Mouse (Mus musculus): ENCODE measurements around the gene Slco2a1.
A peak's percentile ranks its signal among the peaks of the same experiment; 100 is the strongest.

Slco2a1 gene

GRCm38 (mm10) chr9:102985111-102985510, 3.4 kb upstream of the Slco2a1 start:
- DNase-seq = peak; percentile 71

GRCm38 (mm10) chr9:102985939-102986338, 2.6 kb upstream of the Slco2a1 start:
- no peak for DNase-seq

GRCm38 (mm10) chr9:102990306-102991133, 2.0 kb downstream of the Slco2a1 start:
- DNase-seq = peak; percentile 58

- DNase-seq = no peak
Observed at GRCm38 (mm10) chr9:102991134-102991406, 2.6 kb downstream of the Slco2a1 start.

GRCm38 (mm10) chr9:102992877-102993276, 4.4 kb downstream of the Slco2a1 start:
- DNase-seq = peak; percentile 56

DNA sequence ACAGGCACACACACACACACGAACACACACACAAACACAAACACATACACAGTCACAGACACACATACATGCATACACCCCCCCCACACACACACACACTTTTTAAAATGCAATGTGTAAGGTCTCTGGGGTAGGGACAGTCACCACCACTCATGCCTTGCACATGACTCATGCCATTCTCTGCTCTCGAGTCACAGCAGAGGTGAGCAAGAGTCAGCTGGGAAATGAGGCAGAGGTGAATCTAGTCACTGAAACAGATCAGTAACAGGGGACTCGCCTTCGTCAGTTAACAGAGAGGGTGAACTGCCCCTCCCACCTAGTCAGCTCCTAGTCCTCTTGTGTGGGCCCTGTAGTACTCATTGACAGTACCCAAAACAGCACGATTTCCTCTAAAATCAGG, 5.3 kb downstream of the Slco2a1 start:
- no peak for DNase-seq

DNA sequence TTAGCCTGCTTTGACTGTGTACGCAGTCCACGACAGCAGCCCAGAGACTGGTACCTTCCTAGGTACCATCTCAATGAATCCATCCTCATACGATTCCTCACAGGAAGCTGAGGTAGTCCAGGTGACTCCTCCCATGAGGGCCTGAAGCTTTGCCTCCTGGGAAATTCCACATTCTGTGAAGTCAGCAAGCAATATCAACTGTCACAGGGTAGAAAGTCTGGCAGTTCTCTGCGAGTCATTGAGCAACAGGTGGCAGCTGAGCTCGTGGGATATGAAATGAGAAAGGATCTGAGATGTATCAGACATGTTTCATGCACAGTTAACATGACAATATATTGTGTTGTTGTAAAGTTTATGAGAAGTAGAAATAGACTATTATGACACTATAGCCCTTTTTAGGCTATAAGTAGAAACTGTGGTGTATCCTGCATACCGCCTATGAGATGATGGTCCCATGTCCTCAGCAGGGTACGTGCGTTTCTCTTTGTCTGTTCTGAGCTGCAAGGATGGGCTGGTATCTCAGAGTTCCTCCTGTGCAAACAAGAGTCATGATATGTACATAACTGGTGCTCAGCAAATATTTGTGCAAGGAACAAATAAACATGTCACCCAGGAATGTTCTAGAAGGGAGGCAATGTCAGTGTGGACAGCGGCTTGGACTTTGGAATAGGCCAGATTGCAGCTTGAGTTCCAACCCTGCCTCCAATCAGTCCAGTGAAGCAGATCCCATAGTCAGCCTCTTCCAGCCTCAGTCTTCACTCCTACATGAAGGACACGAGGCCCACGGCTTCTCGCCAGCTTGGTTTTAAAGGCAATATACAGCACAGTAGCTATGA, 7.5 kb downstream of the Slco2a1 start:
- DNase-seq = peak; percentile 27

GRCm38 (mm10) chr9:103000384-103000783, 11.9 kb downstream of the Slco2a1 start:
- DNase-seq = no peak

DNA sequence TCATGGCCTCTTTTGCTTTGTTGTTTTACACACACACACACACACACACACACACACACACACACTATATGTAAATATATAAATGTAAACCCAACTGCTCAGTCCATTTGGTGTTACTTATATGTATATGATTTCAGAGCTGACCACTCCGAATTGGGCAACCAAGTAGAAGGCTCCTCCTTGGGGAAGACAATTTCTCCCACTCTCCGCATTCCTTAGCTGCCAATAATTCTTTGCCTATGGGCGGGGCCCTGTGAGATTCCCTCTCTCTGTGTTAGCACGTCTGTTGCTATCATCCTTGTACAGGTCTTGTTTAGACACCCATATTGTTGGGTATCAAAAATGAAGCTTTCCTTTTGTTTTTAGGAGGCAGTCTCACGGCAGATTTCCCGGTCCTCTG, 15.8 kb downstream of the Slco2a1 start:
- DNase-seq = no peak

- peak; percentile 91 for DNase-seq
Observed at GRCm38 (mm10) chr9:103007699-103008078, 19.2 kb downstream of the Slco2a1 start.

- peak; percentile 80 for DNase-seq
Observed at GRCm38 (mm10) chr9:103008079-103008855, 19.8 kb downstream of the Slco2a1 start.

DNA sequence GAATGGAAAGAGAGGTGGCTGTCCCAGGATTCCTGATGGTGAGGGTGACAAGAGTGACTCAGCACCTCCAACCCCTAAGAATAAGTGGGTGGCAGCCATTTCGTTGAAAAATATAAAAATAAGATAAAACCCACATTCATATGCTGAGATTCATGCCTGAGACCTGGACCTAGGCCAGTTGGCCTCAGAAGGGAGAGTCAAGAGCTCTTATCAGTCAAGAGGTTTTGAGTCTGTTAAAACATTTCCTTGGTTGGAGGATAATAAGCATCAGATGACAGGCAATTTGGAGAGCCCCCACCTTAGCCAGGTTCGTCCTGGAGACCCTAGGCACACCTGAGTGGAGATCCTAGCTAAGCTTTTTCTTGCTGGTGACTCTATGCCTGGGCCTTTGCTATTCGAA, 21.6 kb downstream of the Slco2a1 start:
- peak; percentile 55 for DNase-seq

- DNase-seq = peak; percentile 88
Observed at GRCm38 (mm10) chr9:103013366-103013765, 24.9 kb downstream of the Slco2a1 start.

DNA sequence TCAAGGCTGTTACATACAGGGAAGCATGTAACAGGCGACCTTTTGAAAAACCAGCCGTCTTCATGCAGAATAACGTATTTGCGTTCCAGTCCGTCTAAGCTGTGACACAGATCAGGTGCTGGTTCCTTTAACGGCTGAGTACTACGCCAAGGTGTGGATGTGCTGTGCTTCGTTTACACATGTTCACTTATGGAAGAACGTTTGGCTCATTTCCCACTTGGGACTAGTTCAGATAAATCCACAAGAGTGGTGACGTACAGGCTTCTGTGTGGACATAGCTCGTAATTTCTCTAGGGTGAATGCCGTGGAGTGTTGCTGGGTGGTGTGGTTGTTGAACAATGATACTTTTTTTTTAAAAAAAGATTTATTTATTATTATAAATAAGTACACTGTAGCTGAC, 26.2 kb downstream of the Slco2a1 start:
- no peak for DNase-seq

DNA sequence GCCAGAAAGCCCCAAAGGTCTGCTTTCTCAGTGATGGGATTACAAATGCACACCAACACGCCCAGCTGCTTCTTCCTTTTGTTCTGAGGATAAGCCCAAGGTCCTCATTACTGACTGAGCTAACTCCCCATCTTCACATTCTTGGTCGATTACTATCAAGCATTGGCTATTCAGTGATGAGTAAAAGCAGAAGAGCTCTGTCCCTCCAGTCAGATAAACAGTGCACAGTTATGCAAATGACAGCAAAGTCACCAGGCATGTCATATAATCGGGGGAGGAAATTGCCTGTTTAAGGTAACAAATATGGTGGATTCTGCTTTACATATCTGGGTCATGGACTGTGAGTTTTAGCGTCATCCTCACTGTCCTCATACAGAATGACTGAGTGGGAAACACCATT, 35.6 kb downstream of the Slco2a1 start:
- DNase-seq = no peak

- no peak for DNase-seq
Observed at GRCm38 (mm10) chr9:103027150-103027889, 38.8 kb downstream of the Slco2a1 start.

GRCm38 (mm10) chr9:103029012-103029411, 40.5 kb downstream of the Slco2a1 start:
- DNase-seq = no peak

GRCm38 (mm10) chr9:103030041-103030440, 41.5 kb downstream of the Slco2a1 start:
- DNase-seq = no peak

GRCm38 (mm10) chr9:103031211-103031610, 42.7 kb downstream of the Slco2a1 start:
- no peak for DNase-seq

GRCm38 (mm10) chr9:103032193-103032592, 43.7 kb downstream of the Slco2a1 start:
- DNase-seq = peak; percentile 84

DNA sequence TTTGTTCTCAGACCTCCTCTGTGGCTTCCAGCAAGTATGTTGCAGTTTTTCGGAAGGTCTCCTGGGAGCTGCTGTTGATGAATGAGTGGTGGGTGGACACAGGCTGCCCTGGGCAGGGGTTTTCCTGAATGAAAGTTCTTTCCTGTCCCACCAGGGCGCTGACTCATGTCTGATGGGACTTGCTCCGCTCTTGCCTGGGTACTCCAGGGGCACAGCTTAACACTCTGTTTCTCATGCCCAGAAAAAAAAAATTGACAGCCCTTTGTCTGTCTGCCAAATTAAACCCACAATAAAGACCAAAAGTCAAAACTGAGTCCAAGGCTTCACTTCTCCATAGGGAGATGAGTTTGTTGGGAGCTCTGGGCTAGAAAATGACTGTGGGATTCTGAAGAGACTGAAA, 44.9 kb downstream of the Slco2a1 start:
- no peak for DNase-seq

GRCm38 (mm10) chr9:103036971-103037391, 48.5 kb downstream of the Slco2a1 start:
- peak; percentile 68 for DNase-seq

- peak; percentile 64 for DNase-seq
Observed at GRCm38 (mm10) chr9:103038266-103038665, 49.8 kb downstream of the Slco2a1 start.

Measured in lung, postnatal 10 days (tissue).